Mouse (Mus musculus) cortical plate, adult 2 months (tissue): ENCODE results near the gene Ahctf1.

Experiments used
- CTCF ChIP-seq: fragments of 200-500 bp; IDR thresholded peaks from 2 replicates; pipeline ENCODE4 v1.5.1; 2011; ENCODE audit warnings: mild to moderate bottlenecking, control low read depth, low read length; ENCODE audit not compliant: insufficient read depth; ENCODE audit errors: extremely low read depth
- POLR2A ChIP-seq: fragments of 200-500 bp; IDR thresholded peaks from 2 replicates; pipeline ENCODE4 v1.6.1; 2011; ENCODE audit warnings: mild to moderate bottlenecking, low read length, control low read depth; ENCODE audit not compliant: insufficient read depth; ENCODE audit errors: extremely low read depth

DNA sequence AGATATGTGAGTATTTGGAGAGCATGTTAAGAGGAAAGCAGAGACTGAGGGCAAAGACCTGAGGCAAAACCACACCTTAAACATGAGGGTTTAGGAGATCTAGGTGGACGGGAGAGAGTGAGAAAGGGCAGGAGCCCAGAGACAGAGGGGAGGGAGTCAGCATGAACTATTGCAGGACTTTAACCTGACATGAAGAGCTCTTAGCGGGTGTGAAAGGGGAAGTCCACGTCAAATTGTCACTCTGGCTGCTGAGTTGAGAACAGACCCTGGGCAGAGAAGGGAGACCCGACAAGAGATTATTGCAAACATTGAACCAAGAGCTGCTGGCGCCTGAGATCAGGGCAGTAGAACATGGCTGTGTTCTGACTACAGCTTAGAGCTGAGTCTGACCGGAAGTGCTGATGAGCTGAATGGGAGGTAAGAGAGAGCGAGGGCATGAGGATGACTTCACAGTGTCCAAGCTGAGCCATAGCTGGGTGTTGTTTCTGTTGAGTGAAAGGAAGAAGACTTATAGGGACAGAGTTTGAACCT lies 29.3 kb upstream of the Ahctf1 start:
- TF ChIP-seq CTCF = no peak
- TF ChIP-seq POLR2A = no peak
